Mouse (Mus musculus): ENCODE measurements around the gene Triobp. TPM values are rescaled to one million over a fixed set of nuclear protein-coding genes. Genes with fewer than 3 reads are reported as not detected.
"Not testable (repeated sequence)": the region's sequence is repeated elsewhere in the genome, so short reads cannot be mapped to it uniquely, and the experiment has no call there.

Gene Triobp
- total RNA-seq, 2 experiments from 2014 or later = 40.7 to 61.3 TPM

DNA sequence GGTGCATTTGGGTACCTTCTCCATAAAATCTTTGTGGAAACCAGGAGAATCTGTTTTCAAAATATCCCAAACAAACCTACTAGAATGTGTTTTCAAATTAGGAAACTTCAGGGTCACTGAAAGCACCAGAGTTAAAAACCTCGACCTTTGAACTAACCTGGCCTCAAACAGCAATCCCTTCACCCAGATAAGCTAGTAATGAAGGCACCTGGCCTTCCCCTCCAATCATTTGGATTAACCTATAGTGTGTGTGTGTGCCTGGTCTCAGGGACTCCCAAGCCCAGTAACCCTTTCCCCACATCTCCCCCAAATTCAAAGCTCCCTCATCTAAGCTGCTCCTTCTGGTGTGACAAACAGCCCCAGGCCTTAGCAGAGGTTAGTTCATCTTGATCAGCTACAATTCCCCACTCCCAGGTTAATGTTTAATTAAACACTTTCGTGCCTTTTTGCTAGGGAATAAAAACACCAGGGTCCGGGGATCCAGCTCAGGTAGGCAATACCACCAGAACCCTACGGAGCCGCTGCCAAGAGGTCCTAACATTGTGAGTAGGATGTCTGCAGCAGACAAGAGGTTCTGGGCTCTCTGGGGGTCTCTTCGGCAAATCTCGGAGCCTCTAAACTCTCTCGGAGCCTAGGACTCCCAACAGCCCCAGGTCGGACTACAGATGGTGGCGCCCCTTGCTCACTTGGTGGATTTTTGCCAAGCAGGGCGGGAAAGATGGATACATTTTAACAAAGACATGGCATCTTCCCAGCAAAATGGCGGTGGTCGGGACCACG is 79.2 kb downstream of the Triobp start:
- no peak for ATAC-seq (replicated peaks; ENCODE audit: low FRiP score, poor library complexity, severe bottlenecking)

DNA sequence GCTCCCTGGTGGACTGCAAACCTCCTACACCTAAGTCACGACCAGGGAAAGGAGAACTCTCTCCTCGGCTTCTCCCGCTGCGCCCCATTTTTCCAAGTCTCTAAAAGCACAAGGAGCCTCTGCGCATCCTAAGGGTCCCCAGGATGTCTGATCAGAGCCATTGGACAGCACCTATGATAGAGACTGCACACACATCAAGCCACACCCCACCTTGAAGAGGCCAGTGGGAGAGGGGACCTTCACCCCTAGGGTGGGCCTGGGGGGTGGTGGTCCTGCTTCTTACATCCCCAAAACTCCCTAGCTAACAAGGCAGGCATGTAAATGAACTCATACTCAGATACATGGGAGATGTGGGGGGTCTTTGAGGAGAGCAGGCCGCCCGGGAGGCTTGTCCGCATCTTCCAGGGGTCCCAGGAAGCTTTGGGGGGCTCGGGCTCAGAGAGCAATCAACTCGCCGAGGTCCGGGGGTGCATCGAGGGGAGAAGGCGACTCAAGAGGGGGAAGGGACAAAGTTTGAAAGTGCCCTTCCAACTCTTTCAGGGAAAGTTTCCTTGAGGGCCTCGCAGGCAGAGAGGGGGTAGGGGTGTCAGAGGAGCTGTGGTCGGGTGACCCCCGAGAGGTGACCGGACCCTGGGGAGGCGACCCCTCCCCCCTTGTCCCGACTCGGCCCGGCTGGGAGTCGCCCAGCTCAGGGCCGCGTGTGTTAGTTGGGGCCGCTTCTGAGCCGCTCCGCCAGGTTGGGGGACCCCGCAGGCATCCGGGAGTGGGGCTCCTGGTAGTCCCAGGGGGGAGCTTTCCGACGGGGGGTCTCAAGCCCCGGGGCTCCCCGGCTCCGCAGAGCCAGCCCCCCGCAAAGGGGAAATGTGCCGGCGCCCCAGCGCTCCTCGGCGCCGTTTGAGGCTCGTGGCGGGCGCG is 80.0 kb downstream of the Triobp start:
- ATAC-seq (replicated peaks; ENCODE audit: low FRiP score, poor library complexity, severe bottlenecking) = no peak

DNA sequence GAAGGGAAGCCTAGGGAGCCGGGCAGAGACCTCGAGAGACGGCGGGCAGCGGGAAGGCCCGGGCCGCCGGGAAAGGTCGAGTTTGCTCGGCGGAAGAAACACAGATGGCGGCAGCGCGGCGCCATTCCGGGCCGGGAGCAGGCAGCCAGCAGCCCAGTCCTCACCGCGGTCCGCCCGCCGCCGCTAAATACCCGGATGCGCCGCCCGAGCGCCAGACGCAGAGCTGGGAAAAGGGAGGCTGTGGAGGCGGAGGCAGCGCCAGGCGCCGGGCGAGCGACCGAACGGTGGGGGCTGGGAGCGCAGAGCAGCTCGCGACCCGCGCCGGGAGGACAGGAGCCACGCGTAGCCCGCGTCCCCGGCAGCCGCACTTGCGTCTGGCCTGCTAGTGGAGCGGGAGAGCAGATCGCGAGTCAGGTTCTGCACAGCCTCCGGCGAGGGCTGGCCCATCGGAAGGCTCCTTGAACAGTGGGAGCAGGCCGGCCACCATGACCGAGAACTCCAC is 80.8 kb downstream of the Triobp start, which contains the start of gene H1f0:
Gene H1f0, plus strand, starts transcription at position 214 of the 502 bp plus-strand sequence.
- ATAC-seq (replicated peaks; ENCODE audit: low FRiP score, poor library complexity, severe bottlenecking) = no peak

DNA sequence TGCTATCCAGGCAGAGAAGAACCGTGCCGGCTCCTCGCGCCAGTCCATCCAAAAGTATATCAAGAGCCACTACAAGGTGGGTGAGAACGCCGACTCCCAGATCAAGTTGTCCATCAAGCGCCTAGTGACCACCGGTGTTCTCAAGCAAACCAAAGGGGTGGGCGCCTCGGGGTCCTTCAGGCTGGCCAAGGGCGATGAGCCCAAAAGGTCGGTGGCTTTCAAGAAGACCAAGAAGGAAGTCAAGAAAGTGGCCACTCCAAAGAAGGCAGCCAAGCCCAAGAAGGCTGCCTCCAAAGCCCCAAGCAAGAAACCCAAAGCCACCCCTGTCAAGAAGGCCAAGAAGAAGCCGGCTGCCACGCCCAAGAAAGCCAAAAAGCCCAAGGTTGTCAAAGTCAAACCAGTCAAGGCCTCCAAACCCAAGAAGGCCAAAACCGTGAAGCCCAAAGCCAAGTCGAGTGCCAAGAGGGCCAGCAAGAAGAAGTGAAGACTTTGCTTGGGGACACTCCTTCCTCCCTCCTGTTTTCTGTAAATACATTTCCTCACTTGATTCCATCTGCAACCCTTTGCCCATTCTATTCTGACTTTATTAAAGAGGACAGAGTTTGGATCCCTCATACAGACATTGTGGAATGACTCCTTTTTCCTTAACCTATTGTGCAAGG is 81.4 kb downstream of the Triobp start:
- no peak for ATAC-seq (replicated peaks; ENCODE audit: low FRiP score, poor library complexity, severe bottlenecking)

DNA sequence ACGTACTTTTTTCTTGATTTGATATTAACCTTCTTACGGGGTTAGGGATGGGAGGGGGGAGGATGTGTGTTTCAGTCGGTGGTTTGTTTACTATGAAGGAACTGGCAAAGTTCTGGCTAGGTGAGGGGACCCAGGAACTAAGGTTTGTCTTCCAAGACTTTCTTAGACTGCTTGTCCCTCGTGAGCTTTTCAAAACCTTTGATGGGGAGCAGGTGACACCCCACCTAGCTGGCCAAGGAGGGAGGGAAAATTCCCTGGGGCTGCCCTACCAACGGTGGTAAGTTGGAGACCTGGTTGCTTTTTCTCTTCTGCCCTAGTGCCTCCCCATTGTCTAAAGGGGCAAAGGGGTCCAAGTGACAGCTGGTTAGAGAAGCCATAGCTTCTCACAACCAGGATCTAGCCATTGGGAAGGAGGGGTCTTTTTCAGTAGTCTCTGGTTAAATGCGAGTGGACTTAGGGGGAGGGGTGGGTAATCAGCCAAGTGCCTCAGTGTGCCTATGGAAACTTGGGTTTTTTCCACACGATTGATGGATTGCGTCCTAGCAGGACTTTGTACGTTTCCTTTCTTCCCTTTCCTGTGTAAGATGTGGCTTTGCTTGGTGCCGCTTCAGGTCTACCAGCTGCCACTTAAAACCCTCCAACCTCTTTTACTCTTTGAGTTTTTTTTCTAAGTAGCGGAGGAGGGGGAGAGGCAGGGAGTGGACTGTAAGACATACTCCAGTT is 82.2 kb downstream of the Triobp start:
- ATAC-seq (replicated peaks; ENCODE audit: low FRiP score, poor library complexity, severe bottlenecking) = no peak

DNA sequence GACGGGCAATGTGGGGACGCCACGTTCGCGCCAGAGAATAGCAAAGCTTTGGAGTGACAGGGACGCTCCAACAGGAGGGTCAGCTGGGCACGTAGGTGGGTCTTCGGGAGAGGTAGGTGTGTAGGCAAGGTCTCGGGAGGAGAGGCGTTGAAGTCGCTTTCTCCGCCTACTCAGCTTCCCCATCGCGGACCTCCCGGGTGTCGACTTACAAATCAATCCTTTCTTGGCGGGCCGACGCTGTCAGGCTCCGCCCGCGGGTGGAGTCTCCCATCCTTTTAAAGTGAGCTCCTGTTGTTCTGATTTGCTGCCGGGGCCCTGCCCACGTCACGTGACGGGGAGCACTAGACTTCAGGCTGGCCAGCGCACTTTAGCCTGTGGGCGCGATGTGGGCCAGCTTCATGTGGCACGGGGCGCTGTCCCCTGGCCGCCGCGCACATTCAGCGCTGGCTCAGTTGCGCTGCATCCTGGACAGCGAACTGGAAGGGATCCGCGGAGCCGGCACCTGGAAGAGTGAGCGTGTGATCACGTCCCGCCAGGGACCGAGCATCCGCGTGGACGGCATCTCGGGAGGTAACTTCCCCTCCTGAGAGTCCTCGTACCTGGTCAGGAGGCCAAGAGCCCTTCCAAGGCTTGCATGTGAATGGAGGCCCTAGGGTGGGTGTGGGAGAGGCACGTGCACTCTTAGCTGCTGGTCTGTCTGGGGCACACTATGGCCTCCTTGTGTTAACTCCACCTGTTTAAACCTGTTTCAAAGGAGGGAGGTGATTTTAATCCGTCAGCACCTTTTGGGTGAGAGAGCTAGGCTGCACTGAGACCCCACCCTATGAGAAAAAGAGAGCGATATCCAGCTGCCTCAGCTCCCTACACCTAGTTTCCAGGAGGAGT is 83.3 kb downstream of the Triobp start:
- ATAC-seq (replicated peaks; ENCODE audit: low FRiP score, poor library complexity, severe bottlenecking) = peak; percentile 50

DNA sequence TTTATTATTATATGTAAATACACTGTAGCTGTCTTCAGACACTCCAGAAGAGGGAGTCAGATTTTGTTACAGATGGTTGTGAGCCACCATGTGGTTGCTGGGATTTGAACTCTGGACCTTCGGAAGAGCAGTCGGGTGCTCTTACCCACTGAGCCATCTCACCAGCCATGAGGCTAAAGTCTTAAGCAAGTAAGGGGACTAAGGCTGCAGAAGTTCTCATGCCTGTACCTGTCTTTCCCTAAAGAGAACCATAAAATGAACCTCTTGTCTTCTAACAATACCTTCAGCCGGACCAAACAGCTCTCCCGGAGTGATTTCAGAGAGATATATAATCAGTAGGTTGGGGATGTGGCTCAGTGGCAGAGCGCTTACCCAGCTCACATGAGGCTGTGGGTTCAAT is 84.4 kb downstream of the Triobp start:
- ATAC-seq (replicated peaks; ENCODE audit: low FRiP score, poor library complexity, severe bottlenecking) = not testable (repeated sequence)

DNA sequence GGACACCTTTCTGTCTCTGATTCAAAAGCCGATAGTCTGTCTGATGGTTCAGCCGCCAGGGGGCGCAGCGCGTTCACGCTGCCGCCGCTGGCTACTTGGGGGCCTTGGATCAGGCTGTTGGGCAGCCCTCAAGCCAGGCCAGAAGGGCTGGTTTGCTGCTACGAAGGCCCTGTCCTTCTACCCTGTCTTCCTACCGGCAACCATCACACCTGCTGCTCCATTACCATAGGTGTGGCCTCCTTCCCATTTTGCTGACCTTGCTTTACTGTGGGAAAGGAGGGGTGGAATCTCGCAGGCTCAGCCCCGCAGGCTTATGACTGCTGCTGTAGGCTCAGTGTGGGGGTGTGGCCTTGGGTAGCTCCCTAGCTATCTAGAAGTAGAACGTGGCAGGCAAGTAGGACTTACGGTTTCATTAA is 90.4 kb downstream of the Triobp start:
- peak; percentile 62 for ATAC-seq (replicated peaks; ENCODE audit: low FRiP score, poor library complexity, severe bottlenecking)

DNA sequence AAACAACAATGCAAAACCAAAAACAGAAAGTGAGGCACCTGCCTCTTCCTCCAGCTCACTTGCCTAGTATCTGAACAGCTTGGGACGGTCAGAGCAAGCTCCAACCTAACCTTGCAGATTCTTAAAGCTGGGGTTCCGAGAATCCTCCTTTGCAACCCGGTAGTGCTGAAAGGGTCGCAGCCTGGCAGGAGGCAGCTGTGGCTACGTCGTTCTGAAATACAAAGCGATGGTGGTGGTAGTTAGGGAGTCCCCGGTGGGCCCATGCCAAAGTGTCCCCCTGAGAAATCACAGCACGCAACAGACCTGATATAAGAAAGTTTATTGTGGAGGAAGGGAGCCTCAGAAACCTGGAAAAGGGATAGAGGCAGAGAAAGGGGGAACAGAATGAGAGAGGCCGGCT is 90.8 kb downstream of the Triobp start:
- no peak for ATAC-seq (replicated peaks; ENCODE audit: low FRiP score, poor library complexity, severe bottlenecking)

DNA sequence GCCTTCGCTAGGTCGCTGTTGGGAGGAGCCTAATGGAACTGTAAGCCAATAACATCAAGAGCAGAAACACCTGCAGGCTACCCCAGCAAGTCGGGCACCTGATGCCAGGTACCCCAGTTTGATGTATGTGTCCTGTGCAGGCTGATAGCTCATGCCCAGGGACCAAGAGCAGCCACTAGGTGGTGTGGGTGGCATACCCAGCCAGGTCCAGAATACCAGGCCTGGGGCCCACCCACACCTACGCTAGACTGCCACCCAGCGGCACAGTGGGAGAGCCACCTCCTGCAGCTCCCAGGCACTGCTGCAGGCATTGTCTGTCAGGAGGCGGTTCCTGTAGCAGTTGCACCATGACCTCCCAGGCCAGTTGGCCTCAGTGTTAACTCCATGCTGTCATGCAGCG is 91.3 kb downstream of the Triobp start:
- peak; percentile 85 for ATAC-seq (replicated peaks; ENCODE audit: low FRiP score, poor library complexity, severe bottlenecking)

DNA sequence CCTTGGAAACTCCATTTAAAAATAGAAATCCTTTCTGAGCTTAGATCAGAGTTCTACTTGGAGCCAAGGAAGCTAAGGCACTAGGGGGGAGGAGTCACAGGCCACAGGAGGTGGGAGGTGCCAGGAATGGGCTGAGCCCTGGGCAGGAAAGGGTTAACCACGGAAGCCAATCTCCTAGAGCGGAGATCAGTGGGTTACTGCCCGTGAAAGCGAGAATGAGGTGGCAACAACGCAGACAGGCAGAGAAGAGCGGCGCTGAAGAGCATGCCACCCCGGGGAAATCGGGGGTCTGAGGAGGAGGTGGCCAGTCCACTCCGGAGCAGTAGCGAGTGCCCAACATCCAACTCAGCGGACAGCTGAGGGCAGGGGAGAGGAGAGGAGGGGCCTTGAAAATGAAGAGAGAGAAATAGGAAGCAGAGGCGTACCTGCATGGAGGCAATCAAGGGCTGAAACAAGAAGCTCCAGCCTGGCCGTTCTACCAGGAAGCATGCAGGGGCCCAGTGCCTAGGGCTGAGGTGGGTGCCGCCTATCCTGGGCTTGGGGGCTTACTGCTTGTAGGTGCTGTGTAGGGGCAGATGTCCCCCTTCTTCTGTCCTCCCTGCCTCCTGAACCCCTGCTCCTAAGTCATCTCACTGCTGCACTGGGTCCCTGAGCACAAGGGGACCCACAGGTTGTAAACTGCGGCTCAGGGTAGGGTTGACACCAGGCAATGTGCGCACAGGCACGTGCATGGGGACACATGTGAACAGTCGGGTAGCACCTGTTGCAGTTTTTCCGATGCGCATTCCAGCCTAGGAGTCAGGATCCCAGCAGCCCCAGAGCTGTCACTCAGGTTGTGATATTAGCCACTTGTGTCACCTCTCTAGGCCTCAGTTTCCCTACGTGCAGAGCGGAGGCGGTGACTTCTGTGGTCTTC is 93.2 kb downstream of the Triobp start:
- ATAC-seq (replicated peaks; ENCODE audit: low FRiP score, poor library complexity, severe bottlenecking) = no peak

DNA sequence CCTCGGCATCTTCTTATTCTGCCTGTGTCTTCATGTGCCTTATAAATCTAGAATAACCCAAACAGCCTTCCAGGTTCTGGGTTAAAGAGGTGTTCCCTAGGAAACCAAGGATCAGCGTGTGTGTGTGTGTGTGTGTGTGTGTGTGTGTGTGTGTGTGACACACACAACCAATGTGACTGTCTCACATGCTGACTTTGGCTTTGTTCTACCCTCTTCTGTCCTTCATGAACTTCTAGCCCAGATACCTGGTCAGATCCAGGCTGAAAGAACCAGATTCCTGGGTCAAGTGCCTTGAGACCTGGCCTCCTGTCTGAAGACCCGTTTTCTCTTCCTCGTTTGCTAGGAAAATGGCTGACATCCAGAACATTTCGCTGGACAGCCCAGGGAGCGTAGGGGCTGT is 94.1 kb downstream of the Triobp start, which contains the start of gene Galr3:
Gene Galr3, plus strand, starts transcription at position 301 of the 400 bp plus-strand sequence.
- ATAC-seq (replicated peaks; ENCODE audit: low FRiP score, poor library complexity, severe bottlenecking) = no peak

DNA sequence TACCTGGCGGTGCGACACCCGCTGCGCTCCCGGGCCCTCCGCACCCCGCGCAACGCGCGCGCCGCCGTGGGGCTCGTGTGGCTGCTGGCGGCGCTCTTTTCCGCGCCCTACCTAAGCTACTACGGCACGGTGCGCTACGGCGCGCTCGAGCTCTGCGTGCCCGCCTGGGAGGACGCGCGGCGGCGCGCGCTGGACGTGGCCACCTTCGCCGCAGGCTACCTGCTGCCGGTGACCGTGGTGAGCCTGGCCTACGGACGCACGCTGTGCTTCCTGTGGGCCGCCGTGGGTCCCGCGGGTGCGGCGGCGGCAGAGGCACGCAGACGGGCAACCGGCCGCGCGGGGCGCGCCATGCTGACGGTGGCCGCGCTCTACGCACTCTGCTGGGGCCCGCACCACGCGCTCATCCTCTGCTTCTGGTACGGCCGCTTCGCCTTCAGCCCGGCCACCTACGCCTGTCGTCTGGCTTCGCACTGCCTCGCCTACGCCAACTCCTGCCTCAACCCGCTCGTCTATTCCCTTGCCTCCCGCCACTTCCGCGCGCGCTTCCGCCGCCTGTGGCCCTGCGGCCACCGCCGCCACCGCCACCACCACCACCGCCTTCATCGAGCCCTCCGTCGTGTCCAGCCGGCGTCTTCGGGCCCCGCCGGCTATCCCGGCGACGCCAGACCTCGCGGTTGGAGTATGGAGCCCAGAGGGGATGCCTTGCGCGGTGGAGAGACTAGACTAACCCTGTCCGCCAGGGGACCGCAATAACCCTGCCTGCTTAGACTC is 95.4 kb downstream of the Triobp start:
- no peak for ATAC-seq (replicated peaks; ENCODE audit: low FRiP score, poor library complexity, severe bottlenecking)

DNA sequence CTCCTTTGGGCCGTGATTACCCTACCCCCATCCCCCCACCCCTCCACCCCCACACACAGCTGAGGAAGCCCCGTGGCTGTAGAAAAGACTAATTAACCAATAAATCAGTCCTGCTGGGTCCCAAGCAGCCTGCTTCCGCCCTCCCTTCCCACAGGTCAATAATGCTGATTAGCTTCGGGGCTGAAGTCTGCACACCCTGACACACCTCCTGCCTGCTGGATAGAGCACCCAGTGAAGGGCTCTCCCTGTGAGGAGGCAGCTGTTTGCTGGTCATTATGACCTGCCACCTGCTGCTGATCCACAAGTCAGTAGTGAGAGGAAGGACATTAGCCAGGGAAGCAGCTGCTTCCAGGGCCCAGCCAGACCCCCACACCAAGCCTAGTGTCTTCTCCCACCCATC is 97.3 kb downstream of the Triobp start:
- no peak for ATAC-seq (replicated peaks; ENCODE audit: low FRiP score, poor library complexity, severe bottlenecking)

DNA sequence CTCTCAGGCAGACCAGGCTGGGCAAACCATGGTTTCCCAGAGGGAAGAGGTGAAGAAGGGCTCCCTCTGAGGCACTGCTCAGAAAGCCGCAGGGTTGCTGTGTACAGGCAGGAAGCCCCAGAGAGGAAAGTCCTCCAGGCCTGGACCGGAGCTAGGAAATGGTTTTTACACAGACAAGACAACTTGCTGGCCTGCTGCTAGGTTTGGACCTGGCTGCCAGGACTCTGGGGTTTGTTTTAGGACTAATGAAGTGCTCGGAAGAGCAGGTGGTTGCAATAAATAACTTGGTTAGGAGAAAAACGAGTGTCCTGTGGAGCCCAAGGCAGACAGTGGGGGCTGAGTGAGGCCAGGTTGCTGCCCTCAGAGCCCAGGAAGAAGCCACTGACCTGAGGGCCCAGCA is 100.7 kb downstream of the Triobp start:
- ATAC-seq (replicated peaks; ENCODE audit: low FRiP score, poor library complexity, severe bottlenecking) = no peak

DNA sequence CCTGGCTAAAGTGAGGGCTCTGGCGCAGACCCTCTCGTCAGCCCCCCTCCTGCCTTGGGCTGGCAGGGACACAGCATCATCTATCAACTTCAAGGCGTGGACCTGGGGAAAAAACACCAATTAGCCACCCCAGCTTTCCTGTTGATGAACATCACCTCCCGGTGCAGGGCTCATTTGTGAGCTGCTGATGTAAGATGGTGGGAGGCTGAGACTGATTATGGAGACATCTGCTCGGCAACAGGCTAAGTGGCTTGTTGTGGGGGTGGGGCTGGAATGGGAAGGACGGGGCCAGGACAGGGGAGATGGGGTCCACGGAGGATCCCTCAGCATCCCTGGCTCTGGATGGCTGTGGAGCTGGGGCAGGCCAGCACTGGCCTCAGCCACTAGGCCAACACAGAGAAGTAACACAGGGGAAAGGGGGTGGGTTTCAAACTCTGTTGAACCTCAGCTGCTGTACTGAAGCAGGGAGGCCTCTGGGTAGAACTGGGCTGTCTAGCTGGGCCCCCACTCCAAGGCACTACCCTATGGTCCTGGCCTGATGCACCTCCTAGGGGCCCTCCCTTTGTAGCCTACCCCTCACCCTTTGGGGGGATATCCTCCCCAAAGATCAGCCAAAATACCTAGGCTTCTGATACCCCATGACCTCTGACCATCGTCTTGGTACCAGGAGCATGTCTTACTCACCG is 102.8 kb downstream of the Triobp start:
- no peak for ATAC-seq (replicated peaks; ENCODE audit: low FRiP score, poor library complexity, severe bottlenecking)
